Mouse (Mus musculus): ENCODE data around the gene Itga4.

The Itga4 gene

GRCm38 (mm10) chr2:79379087-79380041 is 124.1 kb downstream of the Itga4 start:
- in situ Hi-C loops (cut with MboI, MseI): loop anchor here in 1 of 2 experiments (10.0 kb wide), 2 partner anchors 265 to 395 kb away; no protein-coding TSS in a partner anchor

Data from T-helper 17 cell (primary cell).